Mouse (Mus musculus) ES-E14 (cell line): ENCODE measurements around the gene 1700020N01Rik.

Experiments
- CHD2 ChIP-seq: IDR thresholded peaks from 2 replicates; pipeline ENCODE4 v1.6.1; 2014; ENCODE audit warnings: mild to moderate bottlenecking, low read depth, low read length, inconsistent platforms
- HCFC1 ChIP-seq: IDR thresholded peaks from 2 replicates; pipeline ENCODE4 v1.6.1; 2012; ENCODE audit warnings: low read length, inconsistent platforms, borderline replicate concordance; ENCODE audit not compliant: insufficient read depth
- MAFK ChIP-seq: IDR thresholded peaks from 2 replicates; pipeline ENCODE4 v1.6.1; 2014; ENCODE audit warnings: mild to moderate bottlenecking, low read depth, low read length, inconsistent platforms; ENCODE audit not compliant: insufficient read depth
- ZC3H11A ChIP-seq: IDR thresholded peaks from 2 replicates; pipeline ENCODE4 v1.6.1; 2012; ENCODE audit warnings: low read depth, mild to moderate bottlenecking, inconsistent platforms, low read length, borderline replicate concordance
- ZNF384 ChIP-seq: IDR thresholded peaks from 2 replicates; pipeline ENCODE4 v1.6.1; 2012; ENCODE audit warnings: low read depth, low read length, inconsistent platforms

- TF ChIP-seq ZC3H11A (no peak), MAFK (no peak), ZNF384 (no peak), HCFC1 (no peak), CHD2 (no peak)
These were observed 76.8 kb downstream of the 1700020N01Rik start for GRCm38 (mm10) chr10:21669750-21670161.
